Mouse (Mus musculus) liver, adult 2 months (tissue): ENCODE measurements at regions not wholly inside any gene's neighbourhood (a gene's known extent, or its start where the extent isn't known, plus 50 kb on each side); places are given as distances from the start of the nearest gene placed in this dataset.

ENCODE experiments used
- CTCF ChIP-seq: fragments of 200-500 bp; IDR thresholded peaks from 2 replicates; pipeline ENCODE4 v1.5.1; 2011; ENCODE audit warnings: low read depth, low read length, control low read depth
- POLR2A ChIP-seq: fragments of 200-500 bp; IDR thresholded peaks from 2 replicates; pipeline ENCODE4 v1.6.1; 2011; ENCODE audit warnings: low read length, control low read depth; ENCODE audit not compliant: insufficient read depth; ENCODE audit errors: extremely low read depth

DNA sequence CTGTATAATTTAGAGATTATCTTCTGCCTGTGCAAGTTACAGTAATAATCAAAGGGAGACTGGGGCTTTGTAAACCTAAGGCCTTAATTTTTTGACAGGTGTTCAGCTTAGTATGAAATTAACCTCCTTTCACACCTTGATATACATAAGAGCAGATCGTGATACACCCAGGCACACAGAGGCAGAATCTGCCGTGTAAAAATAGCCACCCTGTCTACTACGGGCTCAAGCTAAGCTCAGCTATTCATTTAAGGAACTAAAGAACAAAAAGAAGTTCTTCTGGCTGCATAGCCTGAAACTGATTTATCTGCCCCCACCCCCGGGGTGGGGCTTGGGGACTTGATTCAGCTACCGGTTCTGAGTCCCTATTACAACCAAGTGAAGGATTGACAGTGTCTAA is 128.0 kb downstream of the Galc start:
- TF ChIP-seq POLR2A (no peak), CTCF (no peak)
